Mouse (Mus musculus) lung, embryonic 14.5 days (tissue): Measurements from ENCODE around the gene Ppp4r1. TPM values are rescaled to one million over a fixed set of nuclear protein-coding genes. Genes with fewer than 3 reads are reported as not detected.

Source experiments
- ATAC-seq: fragments of 200-750 bp; cut with Nextera tagmentation; 2 replicates; pipeline ENCODE4 v1.8.0; 2017; ENCODE audit warnings: mild to moderate bottlenecking, moderate TSS enrichment, moderate library complexity; ENCODE audit not compliant: insufficient read depth
- DNase-seq: peaks from one replicate; pipeline ENCODE4 v3.0.0-alpha.2; 2015
- H3K27ac ChIP-seq: fragments of 300-500 bp; sonication (generic); 2 replicates; pipeline ENCODE4 v1.5.1; 2014; ENCODE audit warnings: low read depth, mild to moderate bottlenecking, moderate library complexity
- H3K27me3 ChIP-seq: fragments of 300-500 bp; sonication (generic); 2 replicates; pipeline ENCODE4 v1.6.1; 2014; ENCODE audit warnings: low read length, control low read depth; ENCODE audit not compliant: insufficient read depth
- H3K36me3 ChIP-seq: fragments of 300-500 bp; sonication (generic); 2 replicates; pipeline ENCODE4 v1.6.1; 2014; ENCODE audit warnings: control low read depth; ENCODE audit not compliant: insufficient read depth
- H3K4me1 ChIP-seq: fragments of 300-500 bp; sonication (generic); 2 replicates; pipeline ENCODE4 v1.6.1; 2014; ENCODE audit warnings: antibody characterized with exemption, control low read depth; ENCODE audit not compliant: insufficient read depth
- H3K4me2 ChIP-seq: fragments of 300-500 bp; sonication (generic); 2 replicates; pipeline ENCODE4 v1.6.1; 2014; ENCODE audit warnings: mild to moderate bottlenecking
- H3K4me3 ChIP-seq: fragments of 300-500 bp; sonication (generic); 2 replicates; pipeline ENCODE4 v1.5.1; 2014; ENCODE audit warnings: low read depth, low read length
- H3K9ac ChIP-seq: fragments of 300-500 bp; sonication (generic); 2 replicates; pipeline ENCODE4 v1.6.1; 2014
- H3K9me3 ChIP-seq: fragments of 300-500 bp; sonication (generic); 2 replicates; pipeline ENCODE4 v1.6.1; 2016; ENCODE audit warnings: low read depth, low read length, control low read depth
- CTCF ChIP-seq: IDR thresholded peaks from 2 replicates; pipeline ENCODE4 v1.5.1; 2016; ENCODE audit warnings: antibody characterized with exemption, low read depth
- WGBS: fragments of 180-500 bp; shearing (Covaris S2); extraction: QIAGEN DNeasy Blood & Tissue Kit; methylation state at CpG from one replicate; pipeline ENCODE4 v1.1.7; 2014; 5-methylcytosine and 5-hydroxymethylcytosine counted together
- polyA plus RNA-seq: library from polyadenylated mRNA; unstranded; fragments of >200 nt; fragmentation: Nextera tagmentation; extraction: Ambion mirVana; gene quantifications from 2 replicates; pipeline ENCODE4 v1.2.1, GENCODE M21; 2014

Ppp4r1 gene
- polyA plus RNA-seq, 1 experiment from 2014 or later, result 50.6 TPM

GRCm38 (mm10) chr17:65742245-65742905 is 40.0 kb upstream of the Ppp4r1 start:
- DNase-seq (no peak), ATAC-seq (no peak)
- H3K4me3 ChIP-seq, result no peak overlapping the region
- no peak overlapping the region for H3K4me2 ChIP-seq
- no peaks in the 10 kb centered on the region for H3K27me3 ChIP-seq
- no peak overlapping the region for H3K9ac ChIP-seq
- H3K4me1 ChIP-seq, result no peaks in the 10 kb centered on the region
- no peaks in the 10 kb centered on the region for H3K36me3 ChIP-seq
- no peaks in the 10 kb centered on the region for H3K9me3 ChIP-seq
- TF ChIP-seq CTCF, result no peak
- 83% methylated on average over 10 of the region's 10 CpGs for WGBS
- no peak overlapping the region for H3K27ac ChIP-seq

GRCm38 (mm10) chr17:65742969-65743368 is 39.4 kb upstream of the Ppp4r1 start:
- Histone ChIP-seq H3K4me1 (no peaks in the 10 kb centered on the region), H3K4me3 (no peak overlapping the region), H3K36me3 (no peaks in the 10 kb centered on the region), H3K27me3 (no peaks in the 10 kb centered on the region), H3K9me3 (no peaks in the 10 kb centered on the region), H3K9ac (no peak overlapping the region), H3K27ac (no peak overlapping the region), H3K4me2 (no peak overlapping the region)
- TF ChIP-seq CTCF, result no peak
- ATAC-seq (no peak), DNase-seq (no peak)
- 67% methylated on average over 4 of the region's 4 CpGs for WGBS

DNA sequence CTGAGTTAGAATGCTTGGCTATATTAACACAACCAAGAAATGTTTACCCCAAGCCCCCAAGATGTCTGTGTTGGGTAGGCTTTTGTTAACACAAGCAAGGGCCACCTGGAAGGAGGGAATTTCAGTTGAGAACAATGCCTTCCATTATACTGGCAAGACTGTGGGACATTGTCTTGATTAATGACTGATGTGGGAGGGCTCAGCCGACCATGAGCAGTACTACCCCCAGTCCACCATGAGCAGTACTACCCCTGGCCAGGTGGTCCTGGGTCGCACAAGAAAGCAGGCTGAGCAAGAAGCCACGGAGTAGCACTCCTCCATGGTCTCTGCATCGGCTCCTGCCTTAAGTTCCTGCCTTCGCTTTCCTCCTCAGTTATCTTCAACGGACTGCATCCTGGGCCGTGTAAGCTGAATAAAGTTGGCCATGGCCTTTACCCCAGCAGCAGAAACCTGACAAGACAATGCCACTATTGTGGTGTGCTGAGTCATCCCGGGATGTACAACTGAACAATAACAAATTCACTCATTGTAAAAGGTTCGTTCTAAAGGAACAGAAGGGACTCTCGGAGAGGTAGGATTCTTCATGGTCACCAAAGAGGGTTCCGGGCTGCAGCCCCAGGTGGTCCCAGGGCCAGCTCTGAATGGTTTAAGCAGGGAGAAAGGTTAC is 38.6 kb upstream of the Ppp4r1 start:
- DNase-seq, result no peak
- WGBS, result 81% methylated on average over 11 of the region's 11 CpGs
- H3K27ac ChIP-seq, result no peak overlapping the region
- TF ChIP-seq CTCF, result no peak
- no peaks in the 10 kb centered on the region for H3K27me3 ChIP-seq
- no peak overlapping the region for H3K4me2 ChIP-seq
- H3K4me3 ChIP-seq, result no peak overlapping the region
- no peak for ATAC-seq
- no peak overlapping the region for H3K9ac ChIP-seq
- H3K4me1 ChIP-seq, result no peaks in the 10 kb centered on the region
- no peaks in the 10 kb centered on the region for H3K36me3 ChIP-seq
- H3K9me3 ChIP-seq, result no peaks in the 10 kb centered on the region

DNA sequence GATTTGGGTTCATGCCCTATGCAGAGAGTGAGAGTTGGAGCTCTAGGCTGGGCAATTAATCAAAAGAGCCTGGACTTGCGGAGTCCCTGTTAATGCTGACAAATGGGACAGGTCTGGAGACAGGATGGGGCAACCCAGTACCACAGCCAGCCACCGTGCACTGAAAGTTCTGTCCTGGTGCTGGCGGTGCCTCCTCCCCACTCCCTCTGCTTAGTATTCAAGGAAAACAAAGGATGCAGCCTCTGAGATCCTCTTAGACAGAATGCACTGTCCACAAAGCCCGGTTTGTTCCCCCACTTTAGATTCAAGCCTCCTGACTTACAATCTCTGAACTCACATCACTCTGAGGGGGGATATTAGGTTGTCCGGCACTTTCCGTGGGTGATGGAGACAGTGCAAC is 36.1 kb upstream of the Ppp4r1 start:
- Histone ChIP-seq H3K27me3 (no peaks in the 10 kb centered on the region), H3K36me3 (no peaks in the 10 kb centered on the region), H3K4me1 (no peaks in the 10 kb centered on the region), H3K4me3 (no peak overlapping the region), H3K27ac (no peak overlapping the region), H3K9me3 (no peaks in the 10 kb centered on the region), H3K4me2 (no peak overlapping the region), H3K9ac (no peak overlapping the region)
- ATAC-seq (no peak), DNase-seq (no peak)
- 77% methylated on average over 6 of the region's 6 CpGs for WGBS
- TF ChIP-seq CTCF, result no peak

- Histone ChIP-seq H3K4me2 (no peak overlapping the region), H3K9ac (no peak overlapping the region), H3K36me3 (no peaks in the 10 kb centered on the region), H3K9me3 (no peaks in the 10 kb centered on the region), H3K4me3 (no peak overlapping the region), H3K27ac (no peak overlapping the region), H3K27me3 (no peaks in the 10 kb centered on the region), H3K4me1 (no peaks in the 10 kb centered on the region)
- ATAC-seq (no peak), DNase-seq (no peak)
- no peak for TF ChIP-seq CTCF
- 74% methylated on average over 6 of the region's 6 CpGs for WGBS
These were observed 33.4 kb upstream of the Ppp4r1 start for GRCm38 (mm10) chr17:65748997-65749396.

- 89% methylated on average over 7 of the region's 7 CpGs for WGBS
- Histone ChIP-seq H3K27me3 (no peaks in the 10 kb centered on the region), H3K9me3 (no peaks in the 10 kb centered on the region), H3K4me2 (no peak overlapping the region), H3K36me3 (no peaks in the 10 kb centered on the region), H3K4me3 (no peak overlapping the region), H3K9ac (no peak overlapping the region), H3K4me1 (no peaks in the 10 kb centered on the region), H3K27ac (no peak overlapping the region)
- ATAC-seq (no peak), DNase-seq (no peak)
- TF ChIP-seq CTCF, result no peak
These were observed 32.6 kb upstream of the Ppp4r1 start for GRCm38 (mm10) chr17:65749803-65750202.

- Histone ChIP-seq H3K27ac (no peak overlapping the region), H3K36me3 (no peaks in the 10 kb centered on the region), H3K4me1 (no peaks in the 10 kb centered on the region), H3K9me3 (no peaks in the 10 kb centered on the region), H3K4me2 (no peak overlapping the region), H3K4me3 (no peak overlapping the region), H3K9ac (no peak overlapping the region), H3K27me3 (no peaks in the 10 kb centered on the region)
- DNase-seq, result peak; percentile 43
- TF ChIP-seq CTCF, result peak; percentile 40
- no peak for ATAC-seq
These were observed 32.1 kb upstream of the Ppp4r1 start for GRCm38 (mm10) chr17:65750301-65750700.
